Mouse (Mus musculus) hematopoietic stem cell, adult 5-6 weeks (primary cell): ENCODE measurements at regions not wholly inside any gene's neighbourhood (a gene's known extent, or its start where the extent isn't known, plus 50 kb on each side); places are given as distances from the start of the nearest gene placed in this dataset.

ENCODE experiments used
- ATAC-seq, 2 experiments: fragments of 125-278 bp in 1 of 2; replicated peaks in 1 of 2; 2 replicates each; pipeline ENCODE4 v1.8.0; 2016 to 2017; ENCODE audit warnings: inconsistent platforms in 2 of 2, mild to moderate bottlenecking in 2 of 2, moderate number of reproducible peaks in 2 of 2, low read depth in 1 of 2, moderate TSS enrichment in 1 of 2; ENCODE audit not compliant: low FRiP score in 2 of 2, poor library complexity in 2 of 2, severe bottlenecking in 2 of 2, insufficient read depth in 1 of 2, low TSS enrichment in 1 of 2

DNA sequence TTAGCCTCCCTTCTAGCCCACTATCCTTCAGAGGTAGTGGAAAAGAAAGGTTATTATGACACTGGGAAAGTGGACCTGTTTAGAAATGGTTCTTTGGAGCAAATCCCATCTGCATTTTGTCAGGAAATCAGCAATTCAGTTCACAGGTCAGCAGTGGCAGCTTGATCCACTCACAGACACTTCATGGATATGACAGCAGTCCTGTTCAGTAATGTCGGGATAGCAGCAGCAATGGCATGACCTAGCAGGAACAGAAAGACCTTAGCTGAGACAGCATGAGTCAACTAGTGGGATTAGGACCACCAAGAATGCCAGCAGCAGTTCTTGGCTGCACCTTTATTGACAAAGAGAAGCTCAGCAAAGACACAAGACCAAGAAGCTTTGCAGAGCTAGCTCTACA lies 365.8 kb upstream of the Tmem132c start:
- no peak for ATAC-seq

DNA sequence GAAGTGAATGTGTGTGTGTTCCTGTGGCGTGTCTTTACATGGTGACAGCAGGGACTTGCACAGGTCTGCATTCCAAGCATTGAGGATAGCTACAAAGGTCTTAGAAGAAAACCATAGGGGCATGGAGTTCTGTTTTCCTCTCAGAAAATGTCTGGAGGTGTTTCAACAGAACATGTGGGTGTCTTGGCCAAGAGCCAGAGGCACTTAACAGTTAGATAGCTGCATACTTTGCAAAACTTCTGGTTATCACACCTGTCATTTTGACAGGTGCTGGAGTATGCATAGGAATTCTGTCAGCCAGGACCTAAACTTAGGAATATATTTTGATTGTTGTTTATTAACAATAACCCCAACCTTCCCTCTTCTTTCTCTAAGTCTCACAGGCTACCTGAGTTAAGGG lies 350.9 kb upstream of the Tmem132c start:
- no peak for ATAC-seq

DNA sequence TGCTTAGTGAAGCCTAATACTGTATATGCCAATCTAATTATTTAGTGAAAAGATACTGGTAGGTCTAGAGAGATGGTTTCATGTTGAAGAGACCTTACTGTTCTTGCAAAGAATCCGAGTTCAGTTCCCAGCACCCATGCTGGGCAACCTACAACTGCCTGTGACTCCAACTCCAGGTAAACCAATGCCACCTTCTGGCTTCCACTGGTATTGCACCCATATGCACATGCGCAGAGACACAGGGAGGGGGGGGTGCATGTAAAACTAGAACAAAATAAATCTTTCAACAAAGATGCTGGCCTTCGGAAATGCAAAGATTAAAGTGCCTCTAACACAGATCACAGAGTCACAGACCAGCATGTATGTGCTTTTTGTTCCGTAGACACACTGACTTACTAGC lies 348.5 kb upstream of the Tmem132c start:
- no peak for ATAC-seq

DNA sequence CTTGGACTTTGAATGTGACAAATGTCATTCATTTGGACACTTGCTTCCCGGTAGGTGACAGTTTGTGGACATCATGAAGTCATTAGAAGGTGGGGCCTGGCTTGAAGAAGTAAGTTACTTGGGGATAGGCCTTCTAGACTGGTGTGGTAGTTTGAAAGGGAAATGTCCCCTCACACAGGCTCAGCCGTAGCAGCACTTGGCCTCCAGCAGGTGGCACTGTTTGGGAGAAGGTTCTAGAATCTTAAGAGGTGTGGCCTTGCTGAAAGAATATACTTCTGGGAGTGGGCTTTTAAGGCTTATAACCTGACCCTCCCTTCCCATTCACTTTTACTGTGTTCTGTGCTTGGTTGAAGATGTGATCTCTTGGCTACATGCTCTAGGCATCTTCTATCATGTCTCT lies 331.5 kb upstream of the Tmem132c start:
- ATAC-seq = no peak

GRCm38 (mm10) chr5:126917300-126917699 lies 324.3 kb upstream of the Tmem132c start:
- no peak for ATAC-seq

- no peak for ATAC-seq
These were observed 308.1 kb upstream of the Tmem132c start for GRCm38 (mm10) chr5:126933466-126933865.

DNA sequence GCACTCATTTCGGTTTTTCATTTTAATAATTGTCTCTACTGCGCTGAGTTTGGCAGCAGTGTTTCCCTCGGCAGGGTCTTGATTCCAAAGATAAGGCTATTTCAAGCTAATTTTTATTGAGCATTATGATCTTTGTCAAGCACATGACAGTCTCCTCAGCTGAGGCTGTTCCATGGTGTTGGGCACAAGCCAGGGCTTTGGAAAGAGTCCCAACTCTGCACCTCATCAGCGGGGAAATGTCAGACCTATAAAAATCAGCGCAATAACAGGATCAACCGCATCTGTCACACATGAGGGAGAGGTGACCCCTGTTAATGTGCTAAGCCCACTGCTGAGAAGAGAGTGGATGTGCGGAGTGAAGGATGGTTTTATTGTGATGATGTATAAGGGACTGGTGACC lies 296.7 kb upstream of the Tmem132c start:
- no peak for ATAC-seq

- ATAC-seq = no peak
These were observed 287.4 kb upstream of the Tmem132c start for GRCm38 (mm10) chr5:126954189-126954588.

- no peak for ATAC-seq
These were observed 287.0 kb upstream of the Tmem132c start for GRCm38 (mm10) chr5:126954634-126955033.

GRCm38 (mm10) chr5:126964577-126964976 lies 277.0 kb upstream of the Tmem132c start:
- ATAC-seq = no peak

GRCm38 (mm10) chr5:126967076-126967475 lies 274.5 kb upstream of the Tmem132c start:
- ATAC-seq = no peak

GRCm38 (mm10) chr5:126969373-126969772 lies 272.2 kb upstream of the Tmem132c start:
- ATAC-seq = no peak

- no peak for ATAC-seq
These were observed 270.3 kb upstream of the Tmem132c start for GRCm38 (mm10) chr5:126971284-126971683.

DNA sequence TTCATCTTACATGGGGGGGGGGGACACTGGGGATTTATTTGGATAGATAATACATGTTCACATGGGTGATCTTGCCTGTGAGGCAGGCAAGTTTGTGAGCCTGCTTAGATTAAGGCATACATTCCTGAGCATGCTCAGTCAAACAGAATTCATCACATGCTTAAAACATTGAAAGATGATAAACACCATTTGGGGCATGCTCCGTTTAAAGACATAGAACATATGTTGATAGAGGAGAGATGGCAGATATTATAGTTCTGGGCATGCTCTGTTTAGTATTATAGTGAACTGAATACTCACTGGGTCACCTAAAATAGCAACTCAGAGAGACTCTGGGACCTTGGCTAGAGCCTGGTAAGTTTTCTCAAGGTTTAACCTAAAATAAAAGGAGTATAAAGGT lies 269.6 kb upstream of the Tmem132c start:
- ATAC-seq = no peak

DNA sequence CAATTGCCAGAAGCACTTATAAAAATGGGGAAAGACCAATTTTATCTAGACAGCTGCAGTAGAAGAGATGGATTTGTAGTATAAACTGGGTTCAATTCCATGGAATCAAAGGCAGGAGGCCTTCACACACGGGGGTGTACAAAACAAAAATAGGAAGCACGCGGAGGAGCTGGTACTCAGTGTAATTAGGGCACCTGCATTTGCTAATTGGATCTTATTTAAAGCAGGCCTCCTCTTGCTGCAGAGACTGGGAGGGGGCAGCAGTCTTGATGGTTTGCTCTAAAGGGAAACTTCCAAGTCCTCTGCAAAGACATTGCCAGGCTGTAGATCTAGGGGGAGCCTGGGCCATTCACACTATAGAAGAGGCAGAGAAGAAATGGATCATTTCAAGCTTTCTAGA lies 268.2 kb upstream of the Tmem132c start:
- no peak for ATAC-seq

- no peak for ATAC-seq
These were observed 267.0 kb upstream of the Tmem132c start for GRCm38 (mm10) chr5:126974565-126974964.

GRCm38 (mm10) chr5:126995577-126995976 lies 246.0 kb upstream of the Tmem132c start:
- no peak for ATAC-seq

GRCm38 (mm10) chr5:127014166-127014565 lies 227.4 kb upstream of the Tmem132c start:
- ATAC-seq = no peak

GRCm38 (mm10) chr5:127016467-127017060 lies 225.0 kb upstream of the Tmem132c start:
- no peak for ATAC-seq

DNA sequence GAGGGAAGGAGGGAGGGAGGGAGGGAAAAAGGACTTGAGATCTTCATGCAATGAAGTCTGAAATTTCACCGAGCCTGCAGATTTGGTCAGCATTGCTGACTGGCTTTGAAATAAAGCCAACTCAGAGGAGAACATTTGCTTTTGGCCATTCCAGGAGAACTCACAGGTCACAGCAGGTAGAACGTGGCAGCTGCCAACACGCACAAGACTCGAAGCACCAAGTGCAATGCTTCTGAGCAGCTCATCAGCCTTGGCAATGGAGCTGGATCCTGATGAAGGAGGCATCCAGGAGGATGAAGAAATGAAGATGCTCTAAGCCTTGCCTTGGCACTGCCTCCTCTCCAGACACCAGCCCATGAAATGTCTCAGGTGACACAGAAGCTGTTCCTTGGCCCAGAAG lies 223.6 kb upstream of the Tmem132c start:
- no peak for ATAC-seq
